ENCODE assay signal across 8 mouse cellular contexts in genomic region chr1:74236590-74237317, GRCm38 (mm10). TPM values are rescaled to one million over a fixed set of nuclear protein-coding genes. Genes with fewer than 3 reads are reported as not detected.
A peak's percentile ranks its signal among the peaks of the same experiment; 100 is the strongest.
DNase-seq lines count a peak whose midpoint lies in the region; ATAC-seq and TF ChIP-seq lines count a peak whose summit lies in the region.
"Had no signal": no experiment of that assay in that cellular context is flagged by ENCODE, and none has a peak within 500 bp of the region (broad histone marks: within the 10 kb centered on the region; RNA-seq: fewer than 3 reads in every experiment).

No protein-coding gene starts in this region.

- peak overlapping the region; percentile 77 for H3K27ac ChIP-seq in embryonic fibroblast, embryonic 13.5 days (ENCODE audit: insufficient read depth, low read length)
- H3K27ac ChIP-seq in heart, postnatal 0 days (ENCODE audit: low read depth): peak overlapping the region; percentile 98
- H3K27ac ChIP-seq in small intestine, adult 2 months (ENCODE audit: insufficient read depth, low read depth, low read length): peak overlapping the region; percentile 95

- no peak; the same call in 1 of the 2 replicates for TF ChIP-seq POLR2A in embryonic fibroblast, embryonic 13.5 days (IDR thresholded peaks at IDR 0.05; ENCODE audit: low read depth, low read length)
- TF ChIP-seq POLR2A in small intestine, adult 2 months (IDR thresholded peaks at IDR 0.05; ENCODE audit: low read depth, low read length): peak; percentile 55

- H3K27me3 ChIP-seq in C2C12 (ENCODE audit: control insufficient read depth, insufficient read depth, insufficient read length) (no peaks in the 10 kb centered on the region), G1E (ENCODE audit: insufficient read depth, low read length) (no peaks in the 10 kb centered on the region; the same call in 1 of the 2 replicates)
- H3K27me3 ChIP-seq in heart, postnatal 0 days (ENCODE audit: control insufficient read depth, insufficient read depth, low read length): no peaks in the 10 kb centered on the region
- no peaks in the 10 kb centered on the region for H3K27me3 ChIP-seq in small intestine, adult 2 months (ENCODE audit: control insufficient read depth, insufficient read depth, low read length)

- WGBS in heart, postnatal 0 days: under 1% methylated on average over 37 of the region's 57 CpGs
- under 1% methylated on average over 57 of the region's 57 CpGs for WGBS in small intestine, adult 2 months

- H3K79me2 ChIP-seq in C2C12 (ENCODE audit: control insufficient read depth, insufficient read depth): peaks cover 54% of the 10 kb centered on the region

- TF ChIP-seq CTCF in C2C12 (IDR thresholded peaks at IDR 0.05; ENCODE audit: control insufficient read depth, insufficient read depth, insufficient read length) (no peak), G1E (IDR thresholded peaks at IDR 0.05; ENCODE audit: low read depth, low read length) (no peak)
- TF ChIP-seq CTCF in embryonic fibroblast, embryonic 13.5 days (IDR thresholded peaks at IDR 0.05; ENCODE audit: borderline replicate concordance, insufficient read depth, low read length): no peak
- TF ChIP-seq CTCF in heart, postnatal 0 days (IDR thresholded peaks at IDR 0.05; ENCODE audit: low read depth): no peak
- no peak for TF ChIP-seq CTCF in small intestine, adult 2 months (IDR thresholded peaks at IDR 0.05; ENCODE audit: extremely low read depth, insufficient read length, insufficient replicate concordance, low read depth, low read length)

- DNase-seq in G1E (ENCODE audit: low spot score): peak; percentile 74
- peak; percentile 59 for DNase-seq in heart, postnatal 0 days (ENCODE audit: low spot score)
- peak; percentile 41 to 76 for DNase-seq in kidney, postnatal 25 days

- H3K79me3 ChIP-seq in C2C12 (ENCODE audit: low read depth): peaks cover 49% of the 10 kb centered on the region

- ATAC-seq in G1E (ENCODE audit: extremely low read depth, insufficient number of reproducible peaks, low FRiP score, poor library complexity, severe bottlenecking): peak; percentile 30; the same call in 1 of the 2 replicates
- ATAC-seq in heart, postnatal 0 days (ENCODE audit: insufficient read depth, low read depth): peak; percentile 29
- peak; percentile 62 for ATAC-seq in megakaryocyte, adult 5-6 weeks (ENCODE audit: poor library complexity, severe bottlenecking)

- H3K9ac ChIP-seq in heart, postnatal 0 days (replicated peaks; ENCODE audit: low read depth, low read length): peak overlapping the region; percentile 98

- no peaks in the 10 kb centered on the region for H3K9me3 ChIP-seq in G1E (replicated peaks)
- H3K9me3 ChIP-seq in heart, postnatal 0 days (replicated peaks; ENCODE audit: control insufficient read depth, low read length): no peaks in the 10 kb centered on the region

- H3K4me3 ChIP-seq in C2C12 (ENCODE audit: insufficient read depth, poor library complexity, severe bottlenecking) (peak overlapping the region; percentile 92), G1E (ENCODE audit: low read depth, low read length) (peak overlapping the region; percentile 82)
- peak overlapping the region; percentile 98 for H3K4me3 ChIP-seq in embryonic fibroblast, embryonic 13.5 days (ENCODE audit: insufficient read depth, low read length)
- H3K4me3 ChIP-seq in heart, postnatal 0 days (ENCODE audit: low read depth, low read length): peak overlapping the region; percentile 95
- H3K4me3 ChIP-seq in small intestine, adult 2 months (ENCODE audit: low read depth, low read length): peak overlapping the region; percentile 84

- peak overlapping the region; percentile 77 for H3K4me2 ChIP-seq in heart, postnatal 0 days (ENCODE audit: low read depth, low read length)

- H3ac ChIP-seq in C2C12 (ENCODE audit: control insufficient read depth, insufficient read length, low read depth): peak overlapping the region; percentile 83

- no peak; the same call in 1 of the 2 replicates for TF ChIP-seq EP300 in heart, postnatal 0 days (IDR thresholded peaks at IDR 0.05; ENCODE audit: low read depth)

- H3K4me1 ChIP-seq in G1E (ENCODE audit: insufficient read depth, low read depth, low read length): peaks cover 44% of the 10 kb centered on the region
- peaks cover 11% of the 10 kb centered on the region; the same call in 1 of the 2 replicates for H3K4me1 ChIP-seq in embryonic fibroblast, embryonic 13.5 days (ENCODE audit: control insufficient read depth, insufficient read depth, low read length)
- peaks cover 40% of the 10 kb centered on the region for H3K4me1 ChIP-seq in heart, postnatal 0 days (ENCODE audit: control insufficient read depth, insufficient read depth)
- H3K4me1 ChIP-seq in small intestine, adult 2 months (ENCODE audit: control insufficient read depth, insufficient read depth, insufficient read length, low read length): peaks cover 12% of the 10 kb centered on the region

- H3K36me3 ChIP-seq in C2C12 (ENCODE audit: control insufficient read depth, insufficient read depth) (no peaks in the 10 kb centered on the region), G1E (replicated peaks) (peaks cover 24% of the 10 kb centered on the region)
- no peaks in the 10 kb centered on the region for H3K36me3 ChIP-seq in heart, postnatal 0 days (replicated peaks; ENCODE audit: control insufficient read depth, insufficient read depth, low read length)
- H3K36me3 ChIP-seq in small intestine, adult 2 months (ENCODE audit: control insufficient read depth, insufficient read depth, low read length): peaks cover 3% of the 10 kb centered on the region

TF ChIP-seq in C2C12, 6 proteins besides CTCF, POLR2A, EP300 and RAD21:
- peak; percentile 12 for TF ChIP-seq MAX (IDR thresholded peaks at IDR 0.05)
- TF ChIP-seq CEBPB (IDR thresholded peaks at IDR 0.05; ENCODE audit: low read depth): no peak

RNA-seq across cellular contexts. Expression of gene Arpc2, which starts 0.9 kb away (rescaled TPM):
- 281 TPM for polyA plus RNA-seq in C2C12 (2012; fragmentation: generic; extraction: Trizol)
- 876 and 934 TPM in 2 replicates for total RNA-seq in G1E (2014; fragmentation: Nextera tagmentation)
- total RNA-seq in G1E (2017): 647 and 716 TPM in 2 replicates
- 746 and 964 TPM in 2 replicates for polyA plus RNA-seq in G1E (2012)
- 446 and 515 TPM in 2 replicates for polyA plus RNA-seq in embryonic fibroblast, embryonic 13.5 days (2011; ENCODE audit: insufficient read length, low read depth, missing spikeins)
- total RNA-seq in heart, postnatal 0 days (2014; rRNA removed; ENCODE audit: low replicate concordance): 149 and 180 TPM in 2 replicates
- 374 and 375 TPM in 2 replicates for polyA plus RNA-seq in heart, postnatal 0 days (2015; fragmentation: Nextera tagmentation; extraction: Ambion mirVana)
- total RNA-seq in megakaryocyte, adult 5-6 weeks (2015): 1,564 and 1,782 TPM in 2 replicates
- 803 and 834 TPM in 2 replicates for total RNA-seq in megakaryocyte, adult 5-6 weeks (2017)
- polyA plus RNA-seq in small intestine, adult 2 months (2012; rRNA removed): 110 and 323 TPM in 2 replicates

RNA-seq across cellular contexts. Expression of gene Gpbar1, which starts 41.6 kb away (rescaled TPM):
- not detected for polyA plus RNA-seq in C2C12 (2012; fragmentation: generic; extraction: Trizol)
- total RNA-seq in G1E (2014; fragmentation: Nextera tagmentation): not detected in 2 replicates
- total RNA-seq in G1E (2017): 0.11 TPM in 1 of 2 replicates, not detected in the other
- not detected in 2 replicates for polyA plus RNA-seq in G1E (2012)
- 0.92 and 1.3 TPM in 2 replicates for polyA plus RNA-seq in embryonic fibroblast, embryonic 13.5 days (2011; ENCODE audit: insufficient read length, low read depth, missing spikeins)
- total RNA-seq in heart, postnatal 0 days (2014; rRNA removed; ENCODE audit: low replicate concordance): 0.27 TPM in 1 of 2 replicates, not detected in the other
- polyA plus RNA-seq in heart, postnatal 0 days (2015; fragmentation: Nextera tagmentation; extraction: Ambion mirVana): 0.22 and 0.33 TPM in 2 replicates
- not detected in 2 replicates for total RNA-seq in megakaryocyte, adult 5-6 weeks (2015)
- not detected in 2 replicates for total RNA-seq in megakaryocyte, adult 5-6 weeks (2017)
- 1.8 and 3.1 TPM in 2 replicates for polyA plus RNA-seq in small intestine, adult 2 months (2012; rRNA removed)
- total RNA-seq: heart, postnatal 36 days had no signal

RNA-seq across cellular contexts. Expression of gene Cxcr1, which starts 42.3 kb away (rescaled TPM):
- not detected for polyA plus RNA-seq in C2C12 (2012; fragmentation: generic; extraction: Trizol)
- total RNA-seq in G1E (2014; fragmentation: Nextera tagmentation): not detected in 2 replicates
- total RNA-seq in G1E (2017): 0.23 and 0.71 TPM in 2 replicates
- not detected in 2 replicates for polyA plus RNA-seq in G1E (2012)
- not detected in 2 replicates for polyA plus RNA-seq in embryonic fibroblast, embryonic 13.5 days (2011; ENCODE audit: insufficient read length, low read depth, missing spikeins)
- total RNA-seq in heart, postnatal 0 days (2014; rRNA removed; ENCODE audit: low replicate concordance): not detected in 2 replicates
- not detected in 2 replicates for polyA plus RNA-seq in heart, postnatal 0 days (2015; fragmentation: Nextera tagmentation; extraction: Ambion mirVana)
- total RNA-seq in megakaryocyte, adult 5-6 weeks (2015): 0.20 and 0.87 TPM in 2 replicates
- total RNA-seq in megakaryocyte, adult 5-6 weeks (2017): 0.18 TPM in 1 of 2 replicates, not detected in the other
- not detected in 2 replicates for polyA plus RNA-seq in small intestine, adult 2 months (2012; rRNA removed)
- total RNA-seq: heart, postnatal 36 days had no signal

RNA-seq across cellular contexts. Expression of gene Aamp, which starts 47.8 kb away (rescaled TPM):
- 123 TPM for polyA plus RNA-seq in C2C12 (2012; fragmentation: generic; extraction: Trizol)
- 54.8 and 63.5 TPM in 2 replicates for total RNA-seq in G1E (2014; fragmentation: Nextera tagmentation)
- 127 and 129 TPM in 2 replicates for total RNA-seq in G1E (2017)
- polyA plus RNA-seq in G1E (2012): 250 and 265 TPM in 2 replicates
- 85.7 and 90.3 TPM in 2 replicates for polyA plus RNA-seq in embryonic fibroblast, embryonic 13.5 days (2011; ENCODE audit: insufficient read length, low read depth, missing spikeins)
- total RNA-seq in heart, postnatal 0 days (2014; rRNA removed; ENCODE audit: low replicate concordance): 125 and 146 TPM in 2 replicates
- 162 and 165 TPM in 2 replicates for polyA plus RNA-seq in heart, postnatal 0 days (2015; fragmentation: Nextera tagmentation; extraction: Ambion mirVana)
- 27.8 and 33.6 TPM in 2 replicates for total RNA-seq in megakaryocyte, adult 5-6 weeks (2015)
- 48.2 and 59.5 TPM in 2 replicates for total RNA-seq in megakaryocyte, adult 5-6 weeks (2017)
- 81.6 and 160 TPM in 2 replicates for polyA plus RNA-seq in small intestine, adult 2 months (2012; rRNA removed)

RNA-seq across cellular contexts. Expression of gene Pnkd, which starts 48.0 kb away (rescaled TPM):
- polyA plus RNA-seq in C2C12 (2012; fragmentation: generic; extraction: Trizol) (68.0 TPM), G1E (2012) (186 and 219 TPM in 2 replicates)
- total RNA-seq in G1E (2014; fragmentation: Nextera tagmentation) (27.7 and 58.4 TPM in 2 replicates), G1E (2017) (30.5 and 37.9 TPM in 2 replicates)
- polyA plus RNA-seq in embryonic fibroblast, embryonic 13.5 days (2011; ENCODE audit: insufficient read length, low read depth, missing spikeins): 19.6 and 21.5 TPM in 2 replicates
- total RNA-seq in heart, postnatal 0 days (2014; rRNA removed; ENCODE audit: low replicate concordance): 221 and 310 TPM in 2 replicates
- 345 and 362 TPM in 2 replicates for polyA plus RNA-seq in heart, postnatal 0 days (2015; fragmentation: Nextera tagmentation; extraction: Ambion mirVana)
- total RNA-seq in megakaryocyte, adult 5-6 weeks (2015): 23.5 and 23.6 TPM in 2 replicates
- total RNA-seq in megakaryocyte, adult 5-6 weeks (2017): 7.7 and 8.9 TPM in 2 replicates
- polyA plus RNA-seq in small intestine, adult 2 months (2012; rRNA removed): 36.9 and 62.6 TPM in 2 replicates

Comparison
In these comparisons a context has a peak if more than half of its experiments do, and no peak if none do; other contexts are left out.
1. Peak in every context shown above with its lines: DNase-seq, ATAC-seq, H3K4me3 ChIP-seq and H3K27ac ChIP-seq.